Mouse (Mus musculus) frontal cortex, postnatal 25 days (tissue): ENCODE data around the gene Zfp781.
"Not testable (repeated sequence)": the region's sequence is repeated elsewhere in the genome, so short reads cannot be mapped to it uniquely, and the experiment has no call there.

ENCODE experiments used
- DNase-seq, 2 experiments: peaks; one replicate each; pipeline ENCODE4 v3.0.0; 2022; ENCODE audit warnings: low spot score in 2 of 2

Zfp781 gene

DNA sequence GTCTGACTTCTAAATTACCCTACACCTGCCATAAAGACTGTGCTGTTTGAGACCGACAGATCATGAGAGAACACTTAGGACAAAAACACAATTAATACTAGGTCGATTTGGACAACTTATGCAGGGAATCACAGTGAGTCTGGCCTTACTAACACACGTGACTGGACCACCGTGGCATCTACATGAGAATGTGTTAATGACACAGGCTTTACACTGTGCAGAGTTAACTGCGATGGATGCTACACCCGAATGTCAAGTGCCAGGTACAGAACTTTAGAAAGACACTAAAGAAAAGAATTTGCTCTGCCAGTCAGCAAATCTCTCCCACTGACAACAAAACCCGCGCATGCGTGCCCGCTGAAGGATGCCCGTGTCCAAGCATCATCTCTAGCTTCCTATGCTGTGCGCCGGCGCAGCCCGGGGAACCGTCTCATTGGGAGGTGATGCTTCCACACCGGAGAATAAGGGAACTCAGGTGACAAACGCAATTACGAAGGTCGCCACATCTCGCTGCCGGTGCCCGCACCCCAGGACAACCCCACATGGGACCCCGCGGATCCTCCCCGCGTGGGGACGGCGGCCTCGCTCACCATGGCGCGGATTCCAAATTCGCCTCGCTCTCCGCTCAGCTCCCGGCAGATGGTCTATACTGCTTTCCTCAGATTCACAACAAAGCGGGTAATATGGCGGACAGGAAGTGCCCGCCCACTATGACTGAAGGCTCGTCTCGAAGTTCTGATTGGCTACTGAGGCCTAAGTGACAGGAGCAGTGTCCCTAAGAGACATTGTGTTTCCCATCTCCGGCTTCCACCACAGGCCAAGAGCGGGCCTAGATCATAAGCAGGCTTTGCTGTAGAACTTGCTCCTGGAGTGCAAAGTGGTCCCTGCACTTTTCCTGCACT is at the start of gene Zfp781:
Zfp781 (minus strand) TSS at position 639 of the 902 bp plus-strand sequence.
- not testable (repeated sequence) for DNase-seq

DNA sequence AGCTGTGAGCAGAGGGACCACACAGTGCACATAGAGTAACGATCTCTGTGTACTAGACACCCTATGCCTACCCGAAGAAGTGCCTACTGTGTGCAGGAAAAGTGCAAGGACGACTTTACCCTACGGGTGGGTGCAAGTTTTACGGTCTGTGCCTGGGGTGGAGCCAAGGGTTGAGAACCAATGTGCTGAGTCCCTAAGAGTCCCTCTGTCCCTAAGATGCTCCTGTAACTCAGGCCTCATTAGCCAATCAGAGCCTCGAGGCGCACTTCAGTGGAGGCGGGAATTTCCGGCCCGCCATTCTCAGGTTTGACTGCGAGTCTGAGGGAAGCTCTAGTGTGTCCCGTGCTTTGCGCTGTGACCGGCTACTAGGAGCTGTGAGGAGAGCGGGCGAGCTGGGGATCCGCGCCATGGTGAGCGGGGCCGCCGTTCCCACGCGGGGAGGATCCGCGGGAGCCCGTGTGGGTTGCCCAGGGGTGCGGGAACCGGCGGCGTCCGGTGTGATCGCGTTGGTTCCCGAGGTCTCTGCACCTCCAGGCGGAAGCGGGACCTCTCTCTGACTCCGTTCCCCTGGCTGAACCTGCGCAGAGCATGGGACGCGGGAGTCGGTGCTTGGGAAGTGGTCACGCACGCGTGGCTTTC is 48.2 kb upstream of the Zfp781 start:
- peak; percentile 4 to 7 for DNase-seq

DNA sequence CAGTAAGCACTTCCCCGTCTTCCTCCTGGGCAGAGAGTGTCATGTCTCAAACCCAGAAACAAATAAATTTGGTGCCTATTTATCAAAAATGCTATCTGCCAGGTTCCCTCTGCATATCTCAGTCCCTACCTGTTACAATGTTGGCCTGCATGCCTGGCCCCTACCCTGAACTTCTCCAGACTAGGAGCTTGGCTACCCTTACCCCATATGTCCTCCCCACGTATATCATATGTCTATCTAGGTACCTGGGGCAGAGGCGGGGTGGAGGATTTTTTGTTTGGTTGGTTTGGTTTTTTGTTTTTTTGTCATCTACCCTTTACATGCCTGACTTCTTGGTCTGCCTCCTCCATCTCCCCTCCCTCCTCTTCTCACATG is 451 bp upstream of the Zfp781 start:
- DNase-seq, result not testable (repeated sequence)

DNA sequence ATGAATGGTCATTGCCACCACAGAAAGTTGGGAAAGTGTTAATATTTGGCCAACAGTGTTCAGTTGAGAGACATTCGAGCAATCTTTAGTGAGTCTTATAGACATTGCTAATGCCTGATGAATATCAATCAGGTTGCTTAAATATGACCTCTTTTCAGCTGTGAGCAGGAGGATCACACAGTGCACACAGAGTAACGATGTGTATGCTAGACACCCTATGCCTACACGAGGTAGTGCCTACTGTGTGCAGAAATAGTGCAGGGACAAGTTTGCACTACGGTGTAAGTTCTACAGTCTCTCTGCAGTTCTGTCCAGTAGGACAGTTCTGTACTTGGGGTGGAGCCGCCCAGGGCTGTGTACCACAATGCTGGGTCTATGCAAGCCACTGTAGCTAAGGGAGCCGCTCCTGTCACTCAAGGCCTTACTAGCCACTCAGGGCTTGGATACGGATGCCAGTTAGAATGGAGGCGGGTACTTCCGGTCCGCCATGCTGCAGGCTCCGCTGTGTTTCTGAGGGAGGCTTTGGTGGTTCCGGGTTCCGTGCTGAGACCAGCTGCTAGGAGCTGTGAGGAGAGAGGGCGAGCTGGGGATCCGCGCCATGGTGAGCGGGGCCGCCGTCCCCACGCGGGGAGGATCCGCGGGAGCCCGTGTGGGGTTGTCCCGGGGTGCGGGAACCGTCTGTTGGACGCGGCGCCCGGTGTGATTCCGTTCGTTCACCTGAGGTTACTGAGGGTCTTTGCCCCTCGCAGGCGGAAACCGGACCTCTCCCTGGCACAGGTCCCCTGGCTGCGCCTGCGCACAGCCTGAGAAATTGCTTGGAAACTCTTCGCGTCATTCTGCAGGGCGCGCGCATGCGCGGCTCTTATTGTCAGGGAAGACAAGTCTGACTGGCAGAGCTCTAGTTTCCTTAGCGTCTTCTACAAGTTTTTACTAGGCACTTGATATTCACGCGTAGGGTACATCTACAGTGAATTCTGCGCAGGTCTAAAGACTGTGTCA is 66.6 kb downstream of the Zfp781 start, which contains the start of gene Gm32687:
Gm32687 (plus strand) TSS at position 526 of the 999 bp plus-strand sequence.
- DNase-seq, result peak; percentile 1 to 3
